Mouse (Mus musculus): ENCODE results near the gene Ino80e. TPM values are rescaled to one million over a fixed set of nuclear protein-coding genes. Genes with fewer than 3 reads are reported as not detected.
A peak's percentile ranks its signal among the peaks of the same experiment; 100 is the strongest.

The Ino80e gene
- polyA plus RNA-seq, 1 experiment from 2014 or later, result 92.4 TPM

GRCm38 (mm10) chr7:126847421-126848398 is 14.5 kb downstream of the Ino80e start:
- Histone ChIP-seq H3K36me3 (ENCODE audit: control insufficient read depth, insufficient read depth, low read length) (peaks cover 11% of the 10 kb centered on the region), H3K4me3 (ENCODE audit: low read depth, low read length) (peak overlapping the region; percentile 52), H3K9ac (replicated peaks; ENCODE audit: low read depth, low read length) (peak overlapping the region; percentile 72), H3K27me3 (ENCODE audit: control insufficient read depth, insufficient read depth, low read length) (peaks cover 9% of the 10 kb centered on the region), H3K27ac (ENCODE audit: low read depth, low read length) (no peak overlapping the region), H3K4me2 (ENCODE audit: low read depth, low read length) (peak overlapping the region; percentile 99), H3K4me1 (ENCODE audit: control insufficient read depth, insufficient read depth, low read length) (peaks cover 8% of the 10 kb centered on the region; the same call in 1 of the 2 replicates), H3K9me3 (ENCODE audit: control insufficient read depth, low read length) (no peaks in the 10 kb centered on the region)
- WGBS, result under 1% methylated on average over 74 of the region's 74 CpGs
- peak; percentile 53; the same call in 1 of the 2 replicates for ATAC-seq (ENCODE audit: low read depth)

- 24% methylated on average over 4 of the region's 4 CpGs for WGBS
These were observed 15.1 kb downstream of the Ino80e start, which contains the start of gene Doc2a for GRCm38 (mm10) chr7:126847116-126847420. Gene Doc2a, plus strand, starts transcription at chr7:126847416.

GRCm38 (mm10) chr7:126845516-126845915 is 16.7 kb downstream of the Ino80e start:
- H3K9ac ChIP-seq (replicated peaks; ENCODE audit: low read depth, low read length), result no peak overlapping the region
- H3K4me1 ChIP-seq (ENCODE audit: control insufficient read depth, insufficient read depth, low read length), result peaks cover 8% of the 10 kb centered on the region; the same call in 1 of the 2 replicates
- H3K4me2 ChIP-seq (ENCODE audit: low read depth, low read length), result no peak overlapping the region
- H3K27ac ChIP-seq (ENCODE audit: low read depth, low read length), result no peak overlapping the region
- peaks cover 9% of the 10 kb centered on the region for H3K27me3 ChIP-seq (ENCODE audit: control insufficient read depth, insufficient read depth, low read length)
- 25% methylated on average over 2 of the region's 2 CpGs for WGBS
- H3K36me3 ChIP-seq (ENCODE audit: control insufficient read depth, insufficient read depth, low read length), result no peaks in the 10 kb centered on the region
- H3K4me3 ChIP-seq (ENCODE audit: low read depth, low read length), result no peak overlapping the region
- no peak for ATAC-seq (ENCODE audit: low read depth)
- H3K9me3 ChIP-seq (ENCODE audit: control insufficient read depth, low read length), result no peaks in the 10 kb centered on the region

More at GRCm38 (mm10) chr7:126847116-126847420, 15.1 kb downstream of the Ino80e start, which contains the start of gene Doc2a:
- Histone ChIP-seq H3K9ac (replicated peaks; ENCODE audit: low read depth, low read length) (peak within 1 kb of the TSS; percentile 72), H3K4me3 (ENCODE audit: low read depth, low read length) (peak within 1 kb of the TSS; percentile 52), H3K36me3 (ENCODE audit: control insufficient read depth, insufficient read depth, low read length) (peaks cover 4% of the 10 kb centered on the region; the same call in 1 of the 2 replicates), H3K27ac (ENCODE audit: low read depth, low read length) (no peak within 1 kb of the TSS), H3K27me3 (ENCODE audit: control insufficient read depth, insufficient read depth, low read length) (peaks cover 9% of the 10 kb centered on the region), H3K4me2 (ENCODE audit: low read depth, low read length) (peak within 1 kb of the TSS; percentile 99), H3K4me1 (ENCODE audit: control insufficient read depth, insufficient read depth, low read length) (peaks cover 8% of the 10 kb centered on the region; the same call in 1 of the 2 replicates), H3K9me3 (ENCODE audit: control insufficient read depth, low read length) (no peaks in the 10 kb centered on the region)
- no peak for ATAC-seq (ENCODE audit: low read depth)

GRCm38 (mm10) chr7:126843276-126843675 is 18.9 kb downstream of the Ino80e start:
- ATAC-seq (ENCODE audit: low read depth), result no peak
- Histone ChIP-seq H3K27me3 (ENCODE audit: control insufficient read depth, insufficient read depth, low read length) (0 out of 2 replicates have a peak, but pooled peaks cover 2% of the 10 kb centered on the region), H3K9me3 (ENCODE audit: control insufficient read depth, low read length) (no peaks in the 10 kb centered on the region), H3K9ac (replicated peaks; ENCODE audit: low read depth, low read length) (no peak overlapping the region), H3K27ac (ENCODE audit: low read depth, low read length) (no peak overlapping the region), H3K4me1 (ENCODE audit: control insufficient read depth, insufficient read depth, low read length) (peaks cover under 1% of the 10 kb centered on the region; the same call in 1 of the 2 replicates), H3K4me3 (ENCODE audit: low read depth, low read length) (no peak overlapping the region), H3K36me3 (ENCODE audit: control insufficient read depth, insufficient read depth, low read length) (no peaks in the 10 kb centered on the region), H3K4me2 (ENCODE audit: low read depth, low read length) (no peak overlapping the region)
- 81% methylated on average over 9 of the region's 9 CpGs for WGBS

GRCm38 (mm10) chr7:126833294-126833693 is 28.9 kb downstream of the Ino80e start:
- H3K4me1 ChIP-seq (ENCODE audit: control insufficient read depth, insufficient read depth, low read length), result no peaks in the 10 kb centered on the region
- 95% methylated on average over 1 of the region's 1 CpGs for WGBS
- no peak overlapping the region for H3K4me3 ChIP-seq (ENCODE audit: low read depth, low read length)
- no peak overlapping the region for H3K9ac ChIP-seq (replicated peaks; ENCODE audit: low read depth, low read length)
- no peak overlapping the region for H3K4me2 ChIP-seq (ENCODE audit: low read depth, low read length)
- no peaks in the 10 kb centered on the region for H3K36me3 ChIP-seq (ENCODE audit: control insufficient read depth, insufficient read depth, low read length)
- H3K27me3 ChIP-seq (ENCODE audit: control insufficient read depth, insufficient read depth, low read length), result no peaks in the 10 kb centered on the region
- no peak overlapping the region for H3K27ac ChIP-seq (ENCODE audit: low read depth, low read length)
- H3K9me3 ChIP-seq (ENCODE audit: control insufficient read depth, low read length), result no peaks in the 10 kb centered on the region
- ATAC-seq (ENCODE audit: low read depth), result no peak

GRCm38 (mm10) chr7:126832036-126832598 is 30.1 kb downstream of the Ino80e start:
- Histone ChIP-seq H3K27ac (ENCODE audit: low read depth, low read length) (no peak overlapping the region), H3K4me3 (ENCODE audit: low read depth, low read length) (peak overlapping the region; percentile 0; the same call in 1 of the 2 replicates), H3K9me3 (ENCODE audit: control insufficient read depth, low read length) (no peaks in the 10 kb centered on the region), H3K4me2 (ENCODE audit: low read depth, low read length) (peak overlapping the region; percentile 41), H3K9ac (replicated peaks; ENCODE audit: low read depth, low read length) (no peak overlapping the region), H3K4me1 (ENCODE audit: control insufficient read depth, insufficient read depth, low read length) (no peaks in the 10 kb centered on the region), H3K27me3 (ENCODE audit: control insufficient read depth, insufficient read depth, low read length) (no peaks in the 10 kb centered on the region), H3K36me3 (ENCODE audit: control insufficient read depth, insufficient read depth, low read length) (no peaks in the 10 kb centered on the region)
- WGBS, result 1% methylated on average over 21 of the region's 21 CpGs
- ATAC-seq (ENCODE audit: low read depth), result peak; percentile 86

GRCm38 (mm10) chr7:126831539-126831938 is 30.6 kb downstream of the Ino80e start, which contains the start of gene 4930451I11Rik:
Gene 4930451I11Rik, minus strand, starts transcription at chr7:126831639.
- 61% methylated on average over 5 of the region's 5 CpGs for WGBS
- ATAC-seq (ENCODE audit: low read depth), result 0 out of 2 replicates have a peak, but pooled peaks have one; percentile 10
- Histone ChIP-seq H3K9me3 (ENCODE audit: control insufficient read depth, low read length) (no peaks in the 10 kb centered on the region), H3K27ac (ENCODE audit: low read depth, low read length) (no peak within 1 kb of the TSS), H3K27me3 (ENCODE audit: control insufficient read depth, insufficient read depth, low read length) (no peaks in the 10 kb centered on the region), H3K4me1 (ENCODE audit: control insufficient read depth, insufficient read depth, low read length) (no peaks in the 10 kb centered on the region), H3K9ac (replicated peaks; ENCODE audit: low read depth, low read length) (no peak within 1 kb of the TSS), H3K36me3 (ENCODE audit: control insufficient read depth, insufficient read depth, low read length) (no peaks in the 10 kb centered on the region), H3K4me3 (ENCODE audit: low read depth, low read length) (peak within 1 kb of the TSS; percentile 0; the same call in 1 of the 2 replicates), H3K4me2 (ENCODE audit: low read depth, low read length) (peak within 1 kb of the TSS; percentile 41)

GRCm38 (mm10) chr7:126825952-126826351 is 36.2 kb downstream of the Ino80e start:
- ATAC-seq (ENCODE audit: low read depth), result no peak
- peaks cover 23% of the 10 kb centered on the region for H3K4me1 ChIP-seq (ENCODE audit: control insufficient read depth, insufficient read depth, low read length)
- no peak overlapping the region; the same call in 1 of the 2 replicates for H3K4me2 ChIP-seq (ENCODE audit: low read depth, low read length)
- H3K36me3 ChIP-seq (ENCODE audit: control insufficient read depth, insufficient read depth, low read length), result no peaks in the 10 kb centered on the region
- no peaks in the 10 kb centered on the region for H3K9me3 ChIP-seq (ENCODE audit: control insufficient read depth, low read length)
- H3K27me3 ChIP-seq (ENCODE audit: control insufficient read depth, insufficient read depth, low read length), result no peaks in the 10 kb centered on the region
- no peak overlapping the region for H3K4me3 ChIP-seq (ENCODE audit: low read depth, low read length)
- no peak overlapping the region for H3K27ac ChIP-seq (ENCODE audit: low read depth, low read length)
- WGBS, result 73% methylated on average over 5 of the region's 5 CpGs
- 0 out of 2 replicates have a peak overlapping the region, but pooled peaks have one; percentile 11 for H3K9ac ChIP-seq (replicated peaks; ENCODE audit: low read depth, low read length)

All from neural tube, embryonic 14.5 days (tissue).